Mouse (Mus musculus): ENCODE data around the gene Gdnf.

GRCm38 (mm10) chr15:7838921-7839309 lies 28.3 kb downstream of the Gdnf start:
- TF ChIP-seq CTCF (IDR thresholded peaks at IDR 0.05), result no peak
- no peak for TF ChIP-seq POLR2A (IDR thresholded peaks at IDR 0.05; ENCODE audit: insufficient read depth, low read depth, low read length)
- TF ChIP-seq EP300 (IDR thresholded peaks at IDR 0.05; ENCODE audit: insufficient read depth, low read depth, low read length), result no peak

All from heart, adult 2 months (tissue).